Mouse (Mus musculus) heart, adult 8-10 months (tissue): ENCODE measurements around the gene C1d. TPM values are rescaled to one million over a fixed set of nuclear protein-coding genes. Genes with fewer than 3 reads are reported as not detected.

ENCODE experiments used
- total RNA-seq, 4 experiments: library from RNA; stranded (reverse); gene quantifications; 2 replicates each; pipeline ENCODE4 v1.2.4; 2022

The C1d gene
- total RNA-seq, 4 experiments from 2014 or later, result 32.9 to 38.0 (median 36.5) TPM

Other genes with a start within 250 kb of the C1d start
- gene Cnrip1, start 206.0 kb upstream of the C1d start, total RNA-seq, result 1 to 10 TPM; 3.0 to 3.4 (median 3.2) TPM
- 1 to 10 TPM; 3.6 to 7.9 (median 4.4) TPM for gene Plek, start 205.2 kb upstream of the C1d start, total RNA-seq
- 10 to 100 TPM; 63.5 to 67.1 (median 64.5) TPM for gene Ppp3r1, start 98.3 kb upstream of the C1d start, total RNA-seq
- 10 to 100 TPM; 10.7 to 14.1 (median 11.2) TPM for gene Wdr92, start 75.5 kb upstream of the C1d start, total RNA-seq
- 10 to 100 TPM; 31.5 to 36.2 (median 35.2) TPM for gene Pno1, start 46.0 kb upstream of the C1d start, total RNA-seq